Mouse (Mus musculus): Measurements from ENCODE around the gene Mc3r. TPM values are rescaled to one million over a fixed set of nuclear protein-coding genes. Genes with fewer than 3 reads are reported as not detected.

Mc3r gene
- polyA plus RNA-seq, 1 experiment from 2014 or later = not detected

- H3K4me2 ChIP-seq (ENCODE audit: low read depth, low read length) = no peak overlapping the region
- DNase-seq (ENCODE audit: low spot score) (no peak), ATAC-seq (replicated peaks; ENCODE audit: insufficient number of reproducible peaks, low FRiP score, low TSS enrichment, low read depth) (no peak)
- no peaks in the 10 kb centered on the region for H3K27me3 ChIP-seq (ENCODE audit: control insufficient read depth, insufficient read depth, low read length)
- H3K4me3 ChIP-seq (ENCODE audit: low read depth, low read length) = no peak overlapping the region
- no peaks in the 10 kb centered on the region for H3K36me3 ChIP-seq (replicated peaks; ENCODE audit: control insufficient read depth, insufficient read depth, low read depth, low read length)
- no peak overlapping the region for H3K27ac ChIP-seq (replicated peaks; ENCODE audit: low read depth, low read length)
- no peaks in the 10 kb centered on the region for H3K9me3 ChIP-seq (replicated peaks; ENCODE audit: control insufficient read depth, low read length)
- 57% methylated on average over 7 of the region's 8 CpGs for WGBS
- H3K9ac ChIP-seq (replicated peaks; ENCODE audit: low read length) = no peak overlapping the region
- no peaks in the 10 kb centered on the region for H3K4me1 ChIP-seq (ENCODE audit: control insufficient read depth, insufficient read depth, low read length)
Observed at GRCm38 (mm10) chr2:172217886-172218285, 30.4 kb upstream of the Mc3r start.

GRCm38 (mm10) chr2:172219186-172219585, 29.1 kb upstream of the Mc3r start:
- H3K36me3 ChIP-seq (replicated peaks; ENCODE audit: control insufficient read depth, insufficient read depth, low read depth, low read length) = no peaks in the 10 kb centered on the region
- H3K27ac ChIP-seq (replicated peaks; ENCODE audit: low read depth, low read length) = no peak overlapping the region
- no peaks in the 10 kb centered on the region for H3K4me1 ChIP-seq (ENCODE audit: control insufficient read depth, insufficient read depth, low read length)
- DNase-seq (ENCODE audit: low spot score) = no peak
- no peak overlapping the region for H3K9ac ChIP-seq (replicated peaks; ENCODE audit: low read length)
- ATAC-seq (replicated peaks; ENCODE audit: insufficient number of reproducible peaks, low FRiP score, low TSS enrichment, low read depth) = no peak
- no peak overlapping the region for H3K4me2 ChIP-seq (ENCODE audit: low read depth, low read length)
- H3K9me3 ChIP-seq (replicated peaks; ENCODE audit: control insufficient read depth, low read length) = no peaks in the 10 kb centered on the region
- 47% methylated on average over 5 of the region's 5 CpGs for WGBS
- H3K27me3 ChIP-seq (ENCODE audit: control insufficient read depth, insufficient read depth, low read length) = no peaks in the 10 kb centered on the region
- H3K4me3 ChIP-seq (ENCODE audit: low read depth, low read length) = no peak overlapping the region

- no peaks in the 10 kb centered on the region for H3K4me1 ChIP-seq (ENCODE audit: control insufficient read depth, insufficient read depth, low read length)
- no peaks in the 10 kb centered on the region for H3K9me3 ChIP-seq (replicated peaks; ENCODE audit: control insufficient read depth, low read length)
- no peak overlapping the region for H3K9ac ChIP-seq (replicated peaks; ENCODE audit: low read length)
- H3K27ac ChIP-seq (replicated peaks; ENCODE audit: low read depth, low read length) = no peak overlapping the region
- H3K4me3 ChIP-seq (ENCODE audit: low read depth, low read length) = no peak overlapping the region
- H3K36me3 ChIP-seq (replicated peaks; ENCODE audit: control insufficient read depth, insufficient read depth, low read depth, low read length) = no peaks in the 10 kb centered on the region
- DNase-seq (ENCODE audit: low spot score) (peak; percentile 88), ATAC-seq (replicated peaks; ENCODE audit: insufficient number of reproducible peaks, low FRiP score, low TSS enrichment, low read depth) (no peak)
- H3K27me3 ChIP-seq (ENCODE audit: control insufficient read depth, insufficient read depth, low read length) = no peaks in the 10 kb centered on the region
- no peak overlapping the region for H3K4me2 ChIP-seq (ENCODE audit: low read depth, low read length)
- WGBS = 9% methylated on average over 16 of the region's 16 CpGs
Observed at GRCm38 (mm10) chr2:172221656-172222393, 26.5 kb upstream of the Mc3r start.

DNA sequence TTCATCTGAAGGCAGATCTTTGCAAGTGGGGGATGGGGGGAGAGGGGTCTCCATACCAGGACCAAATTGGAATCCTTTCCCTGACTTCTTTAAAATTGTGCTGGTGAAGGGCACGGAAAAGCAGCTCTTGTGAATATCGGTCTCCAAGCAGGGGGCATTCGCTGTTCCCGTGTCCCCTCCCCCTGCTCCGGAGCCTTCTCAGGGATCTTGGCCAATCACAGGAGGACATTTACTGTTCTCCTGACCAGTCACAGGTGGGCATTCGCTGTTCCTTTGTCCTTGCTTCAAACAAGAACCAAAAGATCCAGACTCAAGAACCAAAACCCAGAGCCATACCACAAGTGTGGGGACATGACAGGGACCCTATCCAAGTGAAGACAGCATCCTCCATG, 25.9 kb upstream of the Mc3r start:
- no peaks in the 10 kb centered on the region for H3K9me3 ChIP-seq (replicated peaks; ENCODE audit: control insufficient read depth, low read length)
- H3K4me2 ChIP-seq (ENCODE audit: low read depth, low read length) = no peak overlapping the region
- no peak overlapping the region for H3K9ac ChIP-seq (replicated peaks; ENCODE audit: low read length)
- no peaks in the 10 kb centered on the region for H3K36me3 ChIP-seq (replicated peaks; ENCODE audit: control insufficient read depth, insufficient read depth, low read depth, low read length)
- no peak for ATAC-seq (replicated peaks; ENCODE audit: insufficient number of reproducible peaks, low FRiP score, low TSS enrichment, low read depth)
- DNase-seq (ENCODE audit: low spot score) = no peak
- H3K27ac ChIP-seq (replicated peaks; ENCODE audit: low read depth, low read length) = no peak overlapping the region
- H3K4me1 ChIP-seq (ENCODE audit: control insufficient read depth, insufficient read depth, low read length) = no peaks in the 10 kb centered on the region
- H3K27me3 ChIP-seq (ENCODE audit: control insufficient read depth, insufficient read depth, low read length) = no peaks in the 10 kb centered on the region
- 13% methylated on average over 6 of the region's 6 CpGs for WGBS
- no peak overlapping the region for H3K4me3 ChIP-seq (ENCODE audit: low read depth, low read length)

DNA sequence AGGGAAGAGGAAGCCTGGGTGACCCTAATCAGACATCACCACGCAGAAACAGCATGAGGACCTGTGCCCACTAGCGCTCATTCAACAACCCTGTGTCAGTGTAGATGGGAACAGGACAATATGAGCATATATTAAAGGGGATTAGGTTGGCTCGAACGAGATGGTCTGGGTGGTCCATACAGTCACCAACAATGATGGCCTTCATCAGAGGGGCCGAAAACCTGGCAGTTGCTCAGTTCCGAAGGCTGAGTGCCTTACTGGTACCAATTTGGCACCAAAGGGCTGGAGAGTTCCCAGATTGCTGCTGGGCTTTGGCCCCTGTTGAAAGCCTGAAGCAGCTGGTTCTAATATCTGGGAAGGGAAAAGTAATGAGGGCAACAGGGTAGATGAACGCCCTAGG, 25.4 kb upstream of the Mc3r start:
- Histone ChIP-seq H3K36me3 (replicated peaks; ENCODE audit: control insufficient read depth, insufficient read depth, low read depth, low read length) (no peaks in the 10 kb centered on the region), H3K4me2 (ENCODE audit: low read depth, low read length) (no peak overlapping the region), H3K4me3 (ENCODE audit: low read depth, low read length) (no peak overlapping the region), H3K27me3 (ENCODE audit: control insufficient read depth, insufficient read depth, low read length) (no peaks in the 10 kb centered on the region), H3K9me3 (replicated peaks; ENCODE audit: control insufficient read depth, low read length) (no peaks in the 10 kb centered on the region), H3K9ac (replicated peaks; ENCODE audit: low read length) (no peak overlapping the region), H3K4me1 (ENCODE audit: control insufficient read depth, insufficient read depth, low read length) (no peaks in the 10 kb centered on the region), H3K27ac (replicated peaks; ENCODE audit: low read depth, low read length) (no peak overlapping the region)
- 69% methylated on average over 7 of the region's 7 CpGs for WGBS
- ATAC-seq (replicated peaks; ENCODE audit: insufficient number of reproducible peaks, low FRiP score, low TSS enrichment, low read depth) = no peak
- no peak for DNase-seq (ENCODE audit: low spot score)

GRCm38 (mm10) chr2:172223451-172224200, 24.7 kb upstream of the Mc3r start:
- H3K4me2 ChIP-seq (ENCODE audit: low read depth, low read length) = no peak overlapping the region
- DNase-seq (ENCODE audit: low spot score) = no peak
- H3K27me3 ChIP-seq (ENCODE audit: control insufficient read depth, insufficient read depth, low read length) = no peaks in the 10 kb centered on the region
- 0 out of 2 replicates have a peak, but pooled peaks have one; percentile 31 for ATAC-seq (replicated peaks; ENCODE audit: insufficient number of reproducible peaks, low FRiP score, low TSS enrichment, low read depth)
- no peak overlapping the region for H3K9ac ChIP-seq (replicated peaks; ENCODE audit: low read length)
- H3K27ac ChIP-seq (replicated peaks; ENCODE audit: low read depth, low read length) = no peak overlapping the region
- H3K36me3 ChIP-seq (replicated peaks; ENCODE audit: control insufficient read depth, insufficient read depth, low read depth, low read length) = no peaks in the 10 kb centered on the region
- no peaks in the 10 kb centered on the region for H3K9me3 ChIP-seq (replicated peaks; ENCODE audit: control insufficient read depth, low read length)
- 90% methylated on average over 8 of the region's 8 CpGs for WGBS
- no peaks in the 10 kb centered on the region for H3K4me1 ChIP-seq (ENCODE audit: control insufficient read depth, insufficient read depth, low read length)
- H3K4me3 ChIP-seq (ENCODE audit: low read depth, low read length) = no peak overlapping the region

GRCm38 (mm10) chr2:172226945-172227344, 21.3 kb upstream of the Mc3r start:
- no peak overlapping the region for H3K27ac ChIP-seq (replicated peaks; ENCODE audit: low read depth, low read length)
- ATAC-seq (replicated peaks; ENCODE audit: insufficient number of reproducible peaks, low FRiP score, low TSS enrichment, low read depth) (no peak; the same call in 1 of the 2 replicates), DNase-seq (ENCODE audit: low spot score) (peak; percentile 61)
- no peaks in the 10 kb centered on the region for H3K36me3 ChIP-seq (replicated peaks; ENCODE audit: control insufficient read depth, insufficient read depth, low read depth, low read length)
- H3K27me3 ChIP-seq (ENCODE audit: control insufficient read depth, insufficient read depth, low read length) = no peaks in the 10 kb centered on the region
- no peak overlapping the region for H3K4me2 ChIP-seq (ENCODE audit: low read depth, low read length)
- H3K9me3 ChIP-seq (replicated peaks; ENCODE audit: control insufficient read depth, low read length) = no peaks in the 10 kb centered on the region
- H3K9ac ChIP-seq (replicated peaks; ENCODE audit: low read length) = no peak overlapping the region
- no peak overlapping the region for H3K4me3 ChIP-seq (ENCODE audit: low read depth, low read length)
- no peaks in the 10 kb centered on the region for H3K4me1 ChIP-seq (ENCODE audit: control insufficient read depth, insufficient read depth, low read length)
- 39% methylated on average over 7 of the region's 7 CpGs for WGBS

DNA sequence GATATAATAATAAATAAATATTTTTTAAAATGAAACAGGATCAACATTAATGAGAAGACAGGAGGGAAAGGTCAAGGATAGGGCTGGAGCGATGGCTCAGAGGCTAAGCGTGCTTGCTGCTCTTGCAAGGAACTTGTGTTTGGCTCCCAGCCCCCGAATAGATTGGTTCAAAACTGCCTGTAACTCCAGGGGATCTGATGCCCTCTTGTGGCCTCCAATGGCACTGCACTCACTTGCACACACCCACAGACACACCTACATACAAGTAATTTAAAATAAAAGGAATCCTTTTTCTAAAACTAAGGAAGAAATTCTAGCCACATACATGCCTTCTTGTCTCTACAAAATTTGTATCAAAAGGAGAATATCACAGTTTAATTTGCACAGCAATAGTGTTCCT, 20.5 kb upstream of the Mc3r start:
- H3K4me1 ChIP-seq (ENCODE audit: control insufficient read depth, insufficient read depth, low read length) = no peaks in the 10 kb centered on the region
- H3K27me3 ChIP-seq (ENCODE audit: control insufficient read depth, insufficient read depth, low read length) = no peaks in the 10 kb centered on the region
- H3K27ac ChIP-seq (replicated peaks; ENCODE audit: low read depth, low read length) = no peak overlapping the region
- no peak overlapping the region for H3K4me3 ChIP-seq (ENCODE audit: low read depth, low read length)
- no peak overlapping the region for H3K4me2 ChIP-seq (ENCODE audit: low read depth, low read length)
- 96% methylated on average over 3 of the region's 3 CpGs for WGBS
- ATAC-seq (replicated peaks; ENCODE audit: insufficient number of reproducible peaks, low FRiP score, low TSS enrichment, low read depth) (no peak), DNase-seq (ENCODE audit: low spot score) (no peak)
- H3K9me3 ChIP-seq (replicated peaks; ENCODE audit: control insufficient read depth, low read length) = no peaks in the 10 kb centered on the region
- H3K9ac ChIP-seq (replicated peaks; ENCODE audit: low read length) = no peak overlapping the region
- no peaks in the 10 kb centered on the region for H3K36me3 ChIP-seq (replicated peaks; ENCODE audit: control insufficient read depth, insufficient read depth, low read depth, low read length)

Measured in embryonic facial prominence, embryonic 11.5 days (tissue).